Mouse (Mus musculus): ENCODE measurements around the gene Ifit1bl2.
"Not testable (repeated sequence)": the region's sequence is repeated elsewhere in the genome, so short reads cannot be mapped to it uniquely, and the experiment has no call there.

Ifit1bl2 gene

GRCm38 (mm10) chr19:34640623-34641022, at the start of gene Ifit1bl2, which contains the start of gene Ifit1:
Gene Ifit1bl2 (minus strand): TSS chr19:34640743.
Gene Ifit1 (plus strand): TSS chr19:34640871.
- no peak for DNase-seq (ENCODE audit: low spot score in 2 of 2)

DNA sequence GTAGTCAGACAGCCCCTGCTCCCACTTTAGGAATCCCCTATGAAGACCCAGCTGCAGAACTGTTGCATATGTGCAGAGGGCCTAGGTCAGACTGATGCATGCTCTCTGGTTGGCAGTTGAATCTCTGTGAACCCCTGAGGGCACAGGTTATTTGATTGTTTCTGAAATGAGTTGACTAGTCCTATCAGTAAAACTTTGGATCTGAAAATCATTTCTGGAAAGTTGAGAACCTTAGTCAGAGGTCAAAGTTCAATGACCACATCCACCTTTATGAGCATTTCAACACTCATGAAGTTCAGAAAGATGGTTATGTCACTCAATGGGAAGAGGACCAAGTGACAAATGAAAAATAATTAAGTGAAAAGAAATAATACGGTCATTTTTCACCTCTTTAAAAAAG, 45.0 kb upstream of the Ifit1bl2 start:
- no peak for DNase-seq (ENCODE audit: low spot score in 2 of 2)

- DNase-seq (ENCODE audit: low spot score in 2 of 2) = peak in 1 of 2 experiments; percentile 24
Observed at GRCm38 (mm10) chr19:34684857-34685256, 44.3 kb upstream of the Ifit1bl2 start.

DNA sequence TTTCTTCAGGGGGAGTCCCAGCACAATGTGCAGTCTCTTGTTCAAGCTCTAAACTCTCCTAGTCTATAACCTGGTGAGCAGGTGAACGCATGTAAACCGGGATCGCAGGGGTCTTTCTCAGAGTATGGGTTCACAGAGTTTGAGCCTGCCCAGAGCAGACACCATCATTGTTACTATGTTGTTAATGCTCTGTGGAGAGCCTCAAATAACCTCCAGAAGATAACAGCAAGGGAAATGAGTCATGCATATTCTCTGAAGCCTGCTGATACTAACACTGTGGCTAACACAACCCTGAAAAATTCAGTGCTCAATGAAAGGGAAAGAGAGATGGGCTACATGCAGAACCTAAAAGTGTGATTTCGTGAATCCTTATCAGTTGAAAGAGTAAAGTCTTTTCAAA, 37.9 kb upstream of the Ifit1bl2 start:
- no peak for DNase-seq (ENCODE audit: low spot score in 2 of 2)

DNA sequence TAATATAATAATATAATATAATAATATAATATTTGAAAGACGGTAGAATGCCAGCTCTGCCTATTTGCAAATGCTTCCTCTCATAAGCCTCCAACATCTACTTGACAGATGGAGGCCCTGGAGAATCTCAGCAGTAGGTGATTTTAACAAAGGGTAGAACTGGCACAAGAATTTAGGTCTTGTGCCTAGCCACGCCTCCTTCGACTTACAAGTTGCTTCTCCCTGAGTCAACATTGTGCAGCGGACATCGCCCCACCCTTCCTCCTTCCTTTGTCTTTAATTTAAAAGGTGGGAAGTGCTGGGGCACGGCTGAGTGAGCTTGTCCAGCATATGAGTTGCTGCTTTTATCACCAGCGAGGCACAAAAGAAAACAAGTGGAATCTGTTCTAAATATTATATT, 32.9 kb upstream of the Ifit1bl2 start:
- no peak for DNase-seq (ENCODE audit: low spot score in 2 of 2)

- DNase-seq (ENCODE audit: low spot score in 2 of 2) = peak; percentile 7 to 56
Observed at GRCm38 (mm10) chr19:34666127-34666526, 25.6 kb upstream of the Ifit1bl2 start.

DNA sequence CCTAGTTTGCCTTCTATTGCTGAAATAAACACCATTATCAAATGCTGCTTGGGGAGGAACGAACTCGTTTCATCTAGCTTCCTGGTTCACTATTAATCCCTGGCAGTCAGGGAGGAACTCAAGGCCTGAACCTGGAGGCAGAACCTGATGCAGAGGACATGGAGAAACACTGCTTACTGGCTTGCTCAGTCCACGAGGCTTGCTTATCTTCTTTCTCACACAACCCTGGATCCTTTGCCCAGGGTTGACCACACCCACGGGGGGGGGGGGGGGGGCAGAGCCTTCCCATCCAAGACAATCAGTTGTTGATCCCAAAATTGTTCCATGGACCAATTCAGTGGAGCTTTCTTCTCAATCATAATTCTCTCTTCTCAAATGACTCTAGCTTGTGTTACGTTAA, 22.2 kb upstream of the Ifit1bl2 start:
- no peak for DNase-seq (ENCODE audit: low spot score in 2 of 2)

DNA sequence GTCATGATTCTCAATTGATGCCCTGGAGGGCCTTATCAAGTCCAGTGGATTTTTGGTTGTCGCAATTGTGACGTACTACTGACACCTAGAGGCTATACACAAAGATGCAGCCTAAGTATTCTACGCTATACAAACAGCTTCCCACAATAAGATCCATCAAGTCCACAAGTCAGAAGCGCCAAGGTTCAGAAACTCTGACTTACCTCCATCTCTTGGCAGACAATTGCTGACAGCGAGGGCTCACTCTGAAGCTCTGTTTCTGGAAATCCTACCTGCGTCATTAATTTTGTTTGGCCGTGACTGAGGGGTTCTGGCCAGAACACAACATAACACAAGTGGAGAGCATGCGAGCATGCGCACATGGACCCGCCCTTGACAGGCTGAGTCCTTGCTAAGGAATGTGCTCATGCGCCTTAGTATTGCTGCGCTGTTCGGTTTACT, 21.5 kb upstream of the Ifit1bl2 start:
- peak; percentile 9 to 30 for DNase-seq (ENCODE audit: low spot score in 2 of 2)

GRCm38 (mm10) chr19:34656511-34657298, 16.2 kb upstream of the Ifit1bl2 start:
- no peak for DNase-seq (ENCODE audit: low spot score in 2 of 2)

DNA sequence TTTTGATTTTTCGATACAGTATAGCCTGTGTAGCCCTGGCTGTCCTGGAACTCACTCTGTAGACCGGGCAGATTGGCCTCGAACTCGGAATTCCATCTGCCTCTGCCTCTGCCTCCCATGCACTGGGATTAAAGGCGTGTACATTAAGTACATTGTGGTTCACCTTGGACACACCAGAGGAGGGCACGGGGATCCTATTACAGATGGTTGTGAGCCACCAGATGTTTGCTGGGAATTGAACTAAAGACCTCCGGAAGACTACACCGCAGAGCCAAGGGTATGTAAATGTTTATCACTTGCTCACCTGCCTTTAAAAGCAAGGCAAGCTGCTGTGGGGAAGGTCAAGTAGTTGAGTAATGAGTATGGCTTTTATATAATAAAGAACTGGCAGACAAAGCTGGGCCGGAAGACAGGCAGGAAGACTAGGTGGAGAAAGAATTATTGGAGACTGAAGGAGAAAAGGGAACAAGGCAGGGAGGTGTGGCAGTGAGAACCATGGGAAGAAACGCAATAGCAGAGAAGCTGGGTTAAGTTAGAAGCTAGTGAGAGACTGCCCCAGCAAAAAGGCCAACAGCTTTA, 14.8 kb upstream of the Ifit1bl2 start:
- DNase-seq (ENCODE audit: low spot score in 2 of 2) = no peak

DNA sequence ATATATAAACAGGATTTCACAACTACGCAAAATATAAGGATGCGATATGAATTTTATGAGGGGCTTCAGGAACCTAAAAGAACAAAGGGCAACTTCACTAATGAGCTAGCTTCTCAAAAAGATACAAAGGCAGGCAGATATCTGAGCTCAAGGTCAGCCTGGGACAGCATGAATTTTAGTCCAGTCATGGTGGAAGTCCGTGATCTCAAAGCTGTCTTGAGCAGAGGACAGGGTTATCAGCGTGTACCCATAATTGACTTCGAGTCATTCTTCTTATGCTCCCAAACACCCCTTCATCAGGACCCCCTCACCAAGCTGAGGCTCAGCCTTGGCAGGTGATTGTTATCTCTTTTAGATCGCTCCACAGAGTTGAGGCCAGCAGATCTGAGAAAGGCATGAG, 10.5 kb upstream of the Ifit1bl2 start:
- no peak for DNase-seq (ENCODE audit: low spot score in 2 of 2)

DNA sequence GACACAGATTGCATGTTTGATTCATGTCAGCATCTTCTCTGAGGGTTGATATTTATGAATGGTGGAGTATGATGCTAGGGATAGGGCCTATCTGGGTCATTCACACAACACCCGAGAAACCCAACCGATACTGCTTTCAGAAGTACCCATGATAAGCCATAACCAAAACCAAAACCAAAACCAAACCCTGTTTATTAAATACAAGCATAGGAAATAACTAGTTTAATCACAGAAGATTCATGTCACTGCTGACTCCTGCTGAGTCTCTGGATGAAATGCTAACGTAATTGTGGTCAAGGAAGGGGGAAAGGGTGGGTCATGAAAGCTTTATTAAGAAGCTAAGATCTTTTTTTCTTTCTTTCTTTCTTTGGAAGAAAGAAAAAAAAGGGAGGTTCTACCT, 9.7 kb upstream of the Ifit1bl2 start:
- DNase-seq (ENCODE audit: low spot score in 2 of 2) = no peak

GRCm38 (mm10) chr19:34647630-34648029, 7.1 kb upstream of the Ifit1bl2 start:
- DNase-seq (ENCODE audit: low spot score in 2 of 2) = not testable (repeated sequence)

DNA sequence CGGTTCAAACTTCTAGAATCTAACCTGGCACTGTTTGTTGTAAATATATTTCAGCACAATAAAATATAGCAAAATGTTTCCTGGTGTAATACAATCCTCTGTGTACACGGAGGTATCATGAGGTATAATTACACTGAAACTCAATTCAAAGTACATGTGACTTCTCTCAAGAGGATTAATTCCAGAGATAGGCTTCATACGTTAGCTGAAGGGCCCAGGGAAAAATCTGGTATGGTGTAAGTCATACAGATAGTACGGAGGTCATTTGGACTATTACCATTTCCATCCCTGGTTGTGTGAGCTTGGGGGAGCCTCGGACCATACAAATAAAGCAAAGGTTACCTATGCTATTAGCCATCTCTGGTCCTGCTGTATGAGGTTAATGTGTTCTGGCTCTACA, 2.1 kb upstream of the Ifit1bl2 start:
- DNase-seq (ENCODE audit: low spot score in 2 of 2) = no peak

DNA sequence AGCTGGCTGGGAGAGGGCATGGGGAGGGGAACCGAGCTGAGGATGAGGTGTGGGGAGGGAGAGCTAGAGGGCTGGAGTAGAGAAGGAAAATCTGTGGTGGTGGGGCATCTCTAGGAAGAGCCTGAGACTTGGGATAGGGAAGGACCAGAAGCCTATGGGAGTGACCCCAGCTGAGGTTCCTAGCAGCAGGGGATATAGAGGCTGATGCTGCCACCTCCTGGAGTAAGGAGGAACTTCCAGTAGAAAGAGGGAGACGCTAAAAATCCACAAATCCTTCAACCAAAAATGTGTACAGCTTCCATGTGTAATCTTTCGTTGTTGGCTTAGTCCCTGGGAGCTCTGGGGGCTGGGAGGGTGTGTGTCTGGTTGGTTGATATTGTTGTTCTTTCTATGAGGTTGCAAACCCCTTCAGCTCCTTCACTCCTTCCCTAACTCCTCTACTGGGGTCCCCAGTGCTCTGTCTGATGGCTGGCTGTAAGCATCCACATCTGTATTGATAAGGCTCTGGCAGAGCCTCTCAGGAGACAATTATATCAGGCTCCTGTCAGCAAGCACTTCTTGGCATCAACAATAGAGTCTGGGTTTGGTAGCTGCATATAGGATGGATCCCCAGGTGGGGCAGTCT, 3.5 kb downstream of the Ifit1bl2 start:
- DNase-seq (ENCODE audit: low spot score in 2 of 2) = peak in 1 of 2 experiments; percentile 47

DNA sequence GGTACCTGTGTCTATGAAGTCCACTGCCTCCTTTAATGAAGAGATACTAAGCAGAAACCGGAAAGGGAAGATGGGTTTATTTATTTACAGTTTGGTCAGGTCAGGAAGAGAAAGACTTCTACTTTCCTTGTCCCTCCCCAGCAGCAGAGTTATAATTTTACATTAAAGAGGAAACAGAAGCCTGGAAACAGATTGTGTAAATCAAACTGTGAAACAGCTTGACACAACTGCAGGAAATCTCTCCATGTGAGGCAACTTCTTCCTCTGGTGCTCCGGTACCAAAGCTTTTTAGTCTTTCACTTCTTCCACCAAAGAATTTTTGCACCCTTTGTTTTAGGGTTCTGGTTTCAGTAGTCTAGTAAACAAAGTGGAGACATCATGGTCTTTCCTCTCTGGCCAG, 7.1 kb downstream of the Ifit1bl2 start:
- no peak for DNase-seq (ENCODE audit: low spot score in 2 of 2)

GRCm38 (mm10) chr19:34631487-34631886, 9.1 kb downstream of the Ifit1bl2 start:
- DNase-seq (ENCODE audit: low spot score in 2 of 2) = no peak

DNA sequence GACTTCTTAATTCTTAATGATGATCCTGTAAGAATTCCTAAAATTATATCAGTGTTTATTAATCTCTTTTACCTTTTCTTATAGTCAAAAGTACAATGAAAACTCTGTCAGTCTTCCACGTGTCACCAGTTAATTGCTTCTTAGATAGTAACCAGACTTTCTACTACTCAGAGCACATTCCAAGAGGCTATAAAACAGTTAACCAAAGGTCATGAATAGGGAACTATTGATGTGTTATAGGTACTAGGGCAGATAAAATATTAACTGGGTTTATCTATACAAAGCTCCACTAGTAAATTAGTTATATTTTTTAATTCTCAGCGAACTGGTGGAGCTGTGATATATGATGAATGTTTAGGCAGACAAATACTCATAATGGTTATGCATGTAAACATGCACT, 13.0 kb downstream of the Ifit1bl2 start:
- no peak for DNase-seq (ENCODE audit: low spot score in 2 of 2)

- no peak for DNase-seq (ENCODE audit: low spot score in 2 of 2)
Observed at GRCm38 (mm10) chr19:34624663-34625062, 15.9 kb downstream of the Ifit1bl2 start.

- no peak for DNase-seq (ENCODE audit: low spot score in 2 of 2)
Observed at GRCm38 (mm10) chr19:34623781-34624180, 16.8 kb downstream of the Ifit1bl2 start.

GRCm38 (mm10) chr19:34620871-34621270, 19.7 kb downstream of the Ifit1bl2 start:
- no peak for DNase-seq (ENCODE audit: low spot score in 2 of 2)

- DNase-seq (ENCODE audit: low spot score in 2 of 2) = not testable (repeated sequence)
Observed at GRCm38 (mm10) chr19:34612243-34613001, 28.1 kb downstream of the Ifit1bl2 start.
